Mouse (Mus musculus) small intestine, adult 10 weeks (tissue): ENCODE measurements around the gene Adgrg4. TPM values are rescaled to one million over a fixed set of nuclear protein-coding genes. Genes with fewer than 3 reads are reported as not detected.

Source experiments
- polyA plus RNA-seq: library from polyadenylated mRNA; stranded (reverse); fragments of 350-450 nt; fragmentation: Illumina TruSeq; extraction: RNeasy Lipid Tissue Mini Kit (QIAGEN cat#74804); gene quantifications from one replicate; pipeline ENCODE4 v1.2.3, GENCODE M21; 2014; ENCODE audit warnings: low replicate concordance

Adgrg4 gene
- 15.8 TPM for polyA plus RNA-seq

DNA sequence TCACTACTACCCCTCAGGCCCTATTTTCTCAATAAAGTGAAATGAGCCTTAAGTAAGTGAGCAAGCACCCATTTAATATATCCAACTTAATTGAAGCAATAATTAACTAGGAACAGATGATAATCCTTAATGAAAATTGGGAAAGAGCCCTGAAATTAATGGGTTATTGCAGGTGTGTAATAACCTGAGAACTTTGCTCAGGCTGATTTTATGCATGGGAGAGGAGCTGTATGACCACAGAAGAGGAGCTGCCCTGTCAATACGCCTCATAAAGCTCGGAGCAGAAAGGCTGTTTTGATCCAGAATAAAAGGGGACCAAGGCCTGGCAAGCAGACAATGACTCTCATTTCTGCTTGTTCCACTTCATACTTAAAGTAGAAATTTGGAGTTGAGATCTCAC is at the start of gene Adgrg4:
Adgrg4 (plus strand) TSS at position 301 of the 400 bp plus-strand sequence.

DNA sequence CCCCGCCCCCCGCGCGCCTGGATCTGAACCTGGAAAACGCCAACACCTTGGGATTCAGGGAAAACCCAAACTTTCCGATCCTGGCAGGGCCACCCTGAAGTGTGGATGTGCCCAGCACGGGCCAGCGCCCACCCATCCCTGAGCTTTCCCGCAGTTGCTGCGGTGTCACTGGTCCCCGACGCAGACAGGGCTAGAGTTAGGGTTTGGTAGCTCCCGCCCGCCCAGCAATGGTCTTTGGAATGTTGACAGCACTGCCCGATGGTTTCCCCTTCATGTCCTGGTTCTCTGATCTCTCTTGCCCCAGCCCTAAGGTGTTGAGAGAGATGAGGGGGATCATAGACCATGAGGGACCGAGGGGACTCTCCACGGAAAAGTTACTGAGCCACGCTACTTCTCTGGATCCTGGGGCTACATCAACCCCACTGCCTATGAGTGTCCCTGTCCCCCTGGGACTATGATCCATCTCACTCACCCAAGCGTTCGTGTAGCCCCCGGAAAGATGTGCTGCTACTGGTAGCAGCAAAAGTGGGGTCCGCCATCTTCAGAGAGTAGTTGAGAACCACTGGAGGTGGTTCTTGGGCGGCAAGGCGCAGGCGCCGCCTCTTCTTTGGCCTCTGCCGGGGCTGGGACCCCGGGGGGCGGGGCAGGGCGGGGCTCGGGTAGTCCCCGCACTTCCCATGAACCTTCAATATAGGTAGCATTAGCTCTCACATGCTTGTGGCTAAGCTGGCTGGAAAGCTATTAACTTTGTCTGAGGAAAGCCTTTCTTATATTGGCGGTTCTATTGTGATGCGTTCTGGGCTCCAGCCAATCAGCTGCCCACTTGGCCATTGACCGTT is 48.0 kb upstream of the Adgrg4 start, which contains the start of gene Map7d3:
Map7d3 (minus strand) TSS at position 562 of the 839 bp plus-strand sequence.

DNA sequence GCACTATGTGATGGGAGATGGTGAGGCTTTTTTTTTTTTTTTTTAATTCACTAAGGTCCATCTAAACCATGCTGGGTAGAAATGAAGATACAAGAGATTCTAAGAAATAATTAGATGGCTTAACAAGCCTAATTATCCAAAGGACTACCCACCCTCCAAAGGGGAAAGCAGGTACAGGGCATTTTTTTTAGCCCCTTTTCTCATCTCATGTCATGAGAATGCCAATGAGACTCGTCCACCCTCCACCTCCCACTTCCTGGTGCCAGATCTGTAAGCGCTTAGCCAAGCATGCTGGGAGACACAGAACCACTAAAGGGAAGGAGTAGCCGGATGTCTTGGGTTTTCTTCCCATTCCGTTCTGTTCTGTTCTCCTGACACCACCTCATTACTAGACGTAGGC is 172.8 kb downstream of the Adgrg4 start, which contains the start of gene Brs3:
Brs3 (plus strand) TSS at position 301 of the 400 bp plus-strand sequence.

Other genes with a start within 250 kb of the Adgrg4 start
- 68.3 TPM for gene Fhl1, start 138.4 kb upstream of the Adgrg4 start, polyA plus RNA-seq
- 0.97 TPM for gene Map7d3, start 47.8 kb upstream of the Adgrg4 start, polyA plus RNA-seq
- gene Brs3, start 172.9 kb downstream of the Adgrg4 start, polyA plus RNA-seq = not detected
- gene Htatsf1, start 183.4 kb downstream of the Adgrg4 start, polyA plus RNA-seq = 78.8 TPM
- not detected for gene Vgll1, start 217.9 kb downstream of the Adgrg4 start, polyA plus RNA-seq